Mouse (Mus musculus) ES-CJ7 (cell line): ENCODE measurements at regions not wholly inside any gene's neighbourhood (a gene's known extent, or its start where the extent isn't known, plus 50 kb on each side); places are given as distances from the start of the nearest gene placed in this dataset.
A peak's percentile ranks its signal among the peaks of the same experiment; 100 is the strongest.

Source experiments
- DNase-seq: peaks from one replicate; pipeline ENCODE4 v3.0.0; 2011; ENCODE audit warnings: low read depth, low spot score

DNA sequence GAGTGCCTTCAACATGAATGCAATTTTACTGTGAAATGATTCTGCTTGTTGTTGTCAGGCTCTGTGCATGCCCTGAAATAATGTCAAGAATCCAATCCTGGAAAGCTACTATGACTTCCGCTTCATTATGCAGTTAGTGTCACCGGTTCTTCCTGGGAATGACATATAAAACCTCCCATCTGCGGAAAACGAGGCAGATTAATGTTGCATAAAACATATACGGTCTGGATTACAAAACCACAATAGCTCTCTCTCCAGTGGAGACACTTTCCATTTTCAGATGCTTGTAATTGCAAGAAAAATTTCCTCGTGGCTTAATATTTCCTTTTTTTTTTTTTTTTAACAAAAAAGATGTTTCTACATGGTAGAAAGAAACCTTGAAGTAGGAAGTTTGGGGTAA is 198.2 kb upstream of the Chl1 start:
- DNase-seq = no peak

DNA sequence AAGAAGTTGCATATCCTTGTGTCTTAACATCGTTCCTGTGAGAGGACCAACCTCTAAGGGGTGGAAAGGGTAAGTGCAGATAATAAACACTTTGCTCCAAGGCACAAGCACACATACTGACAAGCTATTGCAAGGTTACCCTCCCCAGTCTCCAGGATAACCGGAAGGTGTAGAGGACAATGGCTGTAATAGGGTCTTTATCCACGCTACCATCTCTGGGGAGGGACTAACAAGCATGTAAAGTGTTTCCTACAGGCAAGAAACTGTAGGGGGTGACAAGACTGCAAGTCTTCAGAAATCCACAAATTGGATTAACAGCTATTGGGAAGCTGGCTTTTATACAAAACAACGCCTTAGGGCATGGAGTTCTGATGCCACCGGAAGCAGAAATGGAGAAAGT is 197.5 kb upstream of the Chl1 start:
- DNase-seq = no peak

DNA sequence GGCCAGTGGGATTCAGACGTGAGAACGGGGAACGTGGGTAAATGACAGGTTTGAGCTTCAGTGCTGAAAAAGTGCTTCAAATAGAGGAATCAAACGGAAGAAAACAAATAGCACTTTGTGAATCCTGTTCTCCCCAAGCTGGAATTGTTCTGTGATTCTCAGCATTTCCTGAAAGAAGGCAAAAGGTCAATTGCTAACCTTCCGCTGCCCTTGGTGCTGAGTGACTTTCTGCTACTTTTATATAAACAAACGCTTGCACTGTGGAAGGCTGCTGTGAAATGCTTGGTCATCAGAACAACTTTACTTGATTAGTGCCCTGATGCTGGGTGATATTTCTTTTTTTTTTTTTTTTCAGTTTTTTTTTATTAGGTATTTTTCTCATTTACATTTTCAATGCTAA is 192.3 kb upstream of the Chl1 start:
- DNase-seq = peak; percentile 12

DNA sequence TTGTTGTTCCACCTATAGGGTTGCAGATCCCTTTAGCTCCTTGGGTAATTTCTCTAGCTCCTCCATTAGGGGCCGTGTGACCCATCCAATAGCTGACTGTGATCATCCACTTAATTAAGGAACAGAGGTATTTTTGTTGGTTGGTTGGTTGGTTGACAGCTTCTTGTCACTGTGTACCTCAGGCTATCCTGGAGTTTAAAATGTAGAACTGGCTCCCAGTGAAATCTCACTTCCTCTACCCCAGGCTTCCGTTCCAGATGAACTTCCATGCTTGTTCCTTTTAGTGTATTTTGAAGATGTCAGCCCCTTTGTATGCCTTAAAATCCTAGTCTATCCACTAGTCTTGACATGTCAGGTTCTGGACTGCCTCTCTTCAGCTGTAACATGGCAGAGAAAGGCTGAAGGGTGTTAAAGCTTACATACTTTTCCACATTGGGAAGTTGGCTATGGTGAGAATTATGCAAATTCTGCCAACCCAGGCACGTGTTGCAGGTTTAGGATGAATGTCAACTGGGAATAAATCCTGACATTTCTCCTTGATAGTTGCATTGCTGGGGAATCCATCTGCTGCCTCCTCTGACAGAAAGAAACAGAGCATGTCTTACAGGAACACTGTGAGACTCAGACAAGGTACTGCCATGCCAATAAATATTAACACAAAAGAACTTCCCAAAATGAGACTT is 191.6 kb upstream of the Chl1 start:
- DNase-seq = no peak

DNA sequence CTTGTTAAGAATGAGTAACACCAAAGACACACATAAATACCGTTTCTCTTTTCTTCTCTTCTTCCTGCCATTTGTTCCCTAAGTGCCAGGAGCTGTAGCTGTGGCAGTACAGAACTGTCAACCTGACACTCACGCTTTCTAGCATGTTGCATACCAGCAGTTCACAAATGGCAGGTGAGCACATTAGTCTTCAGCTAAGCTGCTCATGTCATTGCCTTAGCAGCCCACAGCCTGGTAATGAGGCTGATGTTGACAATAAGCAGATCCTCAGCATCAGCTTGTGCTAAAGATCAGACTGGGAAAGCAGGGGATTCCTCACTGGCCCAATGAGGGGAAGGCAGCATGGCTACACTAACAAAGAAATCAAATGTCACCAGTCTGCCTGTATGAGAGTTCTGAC is 190.4 kb upstream of the Chl1 start:
- no peak for DNase-seq

DNA sequence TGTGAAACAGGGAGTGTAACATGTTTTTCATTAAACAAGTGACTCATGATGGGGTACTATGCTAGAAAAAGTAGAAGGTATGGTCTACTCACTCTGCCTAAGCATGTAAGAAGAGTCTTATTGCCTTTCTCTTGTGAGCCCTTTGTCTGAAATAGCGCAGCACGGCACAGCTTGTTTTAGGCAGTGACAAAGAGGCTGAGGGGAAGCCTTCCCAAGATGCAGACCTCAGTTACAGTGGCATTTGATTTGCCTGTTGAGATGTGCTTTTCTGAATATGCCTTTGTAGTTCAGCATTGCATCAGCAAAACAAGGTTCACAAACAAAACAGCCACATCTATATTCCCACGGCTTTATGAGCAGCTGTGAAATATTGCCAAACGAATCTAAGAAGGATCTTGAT is 189.8 kb upstream of the Chl1 start:
- no peak for DNase-seq

DNA sequence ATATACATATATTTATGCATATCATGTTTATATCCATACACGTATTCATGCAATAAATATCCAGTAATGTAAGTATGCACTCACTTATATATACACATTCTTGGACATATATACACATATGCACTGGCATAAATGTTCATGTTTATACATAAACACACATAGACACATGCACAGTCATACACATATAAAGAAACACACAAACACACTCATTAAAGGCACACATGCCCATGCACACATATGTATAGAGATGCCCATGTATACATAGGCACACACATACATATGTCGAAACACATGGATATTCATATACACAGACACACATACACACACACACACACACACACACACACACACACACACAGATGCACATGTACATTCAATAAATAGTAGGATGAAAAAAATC is 189.3 kb upstream of the Chl1 start:
- no peak for DNase-seq

DNA sequence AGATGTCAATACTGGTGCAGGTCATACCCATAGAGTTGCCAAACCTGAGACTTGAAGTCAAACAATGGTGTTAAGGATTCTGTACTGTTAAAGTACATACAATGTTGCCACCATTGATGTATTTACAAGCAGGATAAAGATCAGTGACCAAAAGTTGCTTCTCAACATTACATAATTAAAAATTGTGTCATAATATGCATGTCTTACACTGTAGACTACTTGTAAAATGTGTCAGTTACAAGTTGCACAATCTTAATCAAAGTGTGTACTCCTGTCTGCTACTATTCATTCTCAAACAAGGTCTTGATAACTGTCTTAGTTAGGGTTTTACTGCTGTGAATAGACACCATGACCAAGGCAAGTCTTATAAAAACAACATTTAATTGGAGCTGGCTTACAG is 187.9 kb upstream of the Chl1 start:
- DNase-seq = no peak

DNA sequence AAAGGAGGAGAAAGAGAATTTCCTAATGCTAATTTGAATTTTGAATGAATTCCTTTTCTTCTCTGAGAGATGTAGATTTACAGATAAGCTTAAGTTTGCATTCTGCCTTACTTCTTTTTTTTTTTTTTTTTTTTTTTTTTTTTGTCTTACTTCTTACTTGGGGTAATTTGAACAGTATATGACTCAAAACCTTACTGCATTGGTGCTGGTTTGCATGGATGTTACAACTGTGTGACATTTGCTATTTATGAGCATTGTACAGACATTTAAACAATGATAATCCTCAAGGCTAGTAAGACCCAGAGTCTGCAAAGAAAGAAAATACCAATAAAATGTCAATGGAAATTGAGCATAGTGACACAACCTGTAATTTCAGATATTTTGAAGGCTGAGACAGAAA is 174.7 kb upstream of the Chl1 start:
- DNase-seq = no peak

DNA sequence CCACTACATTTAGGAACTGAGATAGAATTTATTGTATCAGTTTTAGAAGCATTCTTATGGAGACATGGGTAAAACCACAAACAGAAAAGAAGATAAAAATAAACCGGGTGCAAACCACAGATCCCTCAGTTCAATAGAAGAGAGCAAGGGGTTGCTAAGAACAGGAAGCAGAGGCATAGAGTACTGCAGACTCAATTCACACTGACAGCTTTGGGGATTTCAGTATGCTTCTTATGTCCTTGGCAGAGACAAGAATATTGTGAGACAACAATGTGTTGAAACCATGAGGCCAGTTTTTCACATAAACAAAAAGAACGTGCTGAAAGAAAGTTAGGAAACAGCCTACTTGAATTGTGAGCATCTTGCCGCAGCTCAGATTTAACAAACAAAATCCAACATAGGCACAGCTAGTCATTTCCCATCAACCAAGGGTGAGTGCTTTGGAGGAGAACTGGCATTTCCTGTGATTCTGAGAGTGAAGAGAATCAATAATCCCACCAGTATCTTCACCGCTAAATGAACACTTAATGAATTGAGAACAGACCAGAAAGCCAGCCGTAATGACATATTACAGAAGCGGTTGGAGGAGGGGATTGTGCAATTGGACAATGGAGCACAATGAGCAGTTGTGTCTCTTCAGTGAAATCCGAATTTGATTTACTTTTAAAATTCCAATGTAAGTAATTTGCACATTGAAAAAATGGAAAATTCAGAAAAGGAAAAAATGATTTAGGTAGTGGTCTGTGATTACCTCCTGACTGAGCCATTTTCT is 170.2 kb upstream of the Chl1 start:
- DNase-seq = no peak

DNA sequence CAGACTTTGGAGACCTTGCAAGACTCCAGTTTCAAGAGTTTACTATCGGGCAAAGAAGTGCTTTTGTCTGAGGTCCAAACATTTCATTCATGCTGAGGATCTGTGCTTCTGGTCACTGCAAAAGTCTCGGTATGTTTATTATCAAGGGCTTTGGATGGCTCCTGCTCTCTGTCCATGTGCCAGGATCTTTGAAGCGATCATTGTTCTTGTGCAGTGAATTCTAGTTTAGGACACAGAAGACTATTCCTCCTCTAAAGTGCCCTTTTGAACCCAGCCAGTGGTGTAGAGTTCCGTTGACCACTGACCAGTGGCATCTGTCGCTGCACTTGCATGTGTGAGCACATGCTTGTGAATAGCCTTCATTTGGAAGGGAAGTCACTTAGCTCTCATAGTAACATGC is 166.9 kb upstream of the Chl1 start:
- no peak for DNase-seq

DNA sequence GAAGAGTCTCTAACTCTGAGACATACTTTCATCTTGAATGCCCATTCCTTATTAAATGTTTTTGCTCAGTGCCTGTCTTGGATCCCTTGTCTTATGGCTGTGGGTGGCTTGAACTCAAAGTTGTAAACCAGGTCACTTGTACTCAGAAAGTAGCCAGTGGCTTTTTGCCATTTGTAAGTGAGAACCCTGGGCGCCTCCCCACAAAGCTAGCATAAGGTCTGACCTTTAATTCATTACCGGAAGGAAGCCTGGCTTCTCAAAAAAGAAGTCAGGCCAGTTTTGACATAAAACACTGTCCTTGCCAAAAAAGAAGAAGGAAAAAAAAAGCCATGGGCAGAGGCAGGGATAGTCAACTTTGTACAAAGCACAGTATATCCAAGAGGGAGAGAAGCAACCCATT is 166.0 kb upstream of the Chl1 start:
- DNase-seq = no peak

DNA sequence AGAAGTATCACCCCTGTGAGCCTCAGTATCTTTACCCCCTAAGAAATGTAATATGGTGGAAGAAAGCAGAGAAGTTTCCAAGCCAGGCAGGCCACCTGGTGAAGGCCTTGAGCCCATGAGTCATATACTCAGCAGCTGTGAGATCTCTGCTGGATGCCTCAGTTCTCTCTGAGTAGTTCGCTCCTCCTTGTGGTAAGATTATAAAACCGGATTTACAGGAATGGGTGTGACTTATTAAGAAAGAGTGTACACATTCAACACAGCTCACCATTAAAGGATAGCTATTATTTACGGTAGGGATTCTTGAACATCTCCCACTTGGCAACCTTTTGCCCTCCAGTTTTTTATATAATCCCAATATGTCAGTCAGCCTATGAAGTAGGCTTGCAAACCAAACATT is 165.2 kb upstream of the Chl1 start:
- DNase-seq = no peak

DNA sequence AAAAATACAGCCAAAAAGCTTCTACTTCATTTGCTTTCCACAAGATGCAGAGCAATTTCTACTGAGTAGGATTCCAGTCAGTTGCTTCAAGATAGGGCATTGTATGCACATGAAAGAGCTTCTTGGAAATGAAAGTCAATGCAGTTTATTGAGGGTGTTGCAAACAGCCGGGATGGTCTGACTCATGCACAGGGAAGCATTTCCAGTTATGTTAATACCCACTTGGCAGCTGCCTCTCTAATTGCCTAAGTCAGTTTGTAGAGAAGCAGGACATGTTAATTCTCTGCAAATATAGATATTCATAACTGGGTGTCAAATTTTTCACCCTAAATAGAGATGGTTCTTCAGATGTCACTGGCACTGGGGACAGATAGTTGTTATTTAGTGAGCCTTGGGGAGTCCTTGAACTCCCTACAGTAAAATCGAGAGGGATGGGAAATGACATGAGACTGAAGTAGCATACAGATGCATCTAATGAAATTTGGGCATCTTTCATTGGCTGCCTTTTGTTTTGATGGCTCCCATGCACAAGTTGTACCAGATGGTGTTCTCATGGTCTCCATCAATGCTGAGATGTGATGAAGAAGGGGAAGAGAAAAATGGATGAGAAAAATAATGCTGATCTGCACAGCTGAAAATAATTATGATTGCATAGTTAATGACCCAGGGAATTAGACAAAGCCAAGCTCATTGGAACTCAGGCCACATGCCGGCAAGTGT is 157.8 kb upstream of the Chl1 start:
- DNase-seq = no peak

DNA sequence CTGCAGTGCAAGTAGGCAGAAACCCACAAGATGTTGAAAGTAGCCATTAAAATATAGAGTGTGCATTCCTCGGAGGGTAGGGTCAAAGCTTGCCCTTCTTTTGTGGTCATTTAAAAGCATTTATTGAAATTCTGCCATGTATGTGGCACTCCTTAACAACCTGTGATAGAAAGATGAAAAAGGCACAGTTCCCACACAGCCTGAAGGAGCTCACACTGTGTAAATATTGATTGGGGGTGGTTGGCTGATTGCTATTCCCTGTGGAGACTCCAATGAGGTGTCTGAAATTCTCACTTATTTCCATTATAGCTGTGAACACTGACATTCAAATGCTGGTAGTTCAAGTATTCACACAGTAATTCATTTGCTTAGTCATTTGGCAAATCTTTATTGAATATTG is 157.0 kb upstream of the Chl1 start:
- DNase-seq = no peak

DNA sequence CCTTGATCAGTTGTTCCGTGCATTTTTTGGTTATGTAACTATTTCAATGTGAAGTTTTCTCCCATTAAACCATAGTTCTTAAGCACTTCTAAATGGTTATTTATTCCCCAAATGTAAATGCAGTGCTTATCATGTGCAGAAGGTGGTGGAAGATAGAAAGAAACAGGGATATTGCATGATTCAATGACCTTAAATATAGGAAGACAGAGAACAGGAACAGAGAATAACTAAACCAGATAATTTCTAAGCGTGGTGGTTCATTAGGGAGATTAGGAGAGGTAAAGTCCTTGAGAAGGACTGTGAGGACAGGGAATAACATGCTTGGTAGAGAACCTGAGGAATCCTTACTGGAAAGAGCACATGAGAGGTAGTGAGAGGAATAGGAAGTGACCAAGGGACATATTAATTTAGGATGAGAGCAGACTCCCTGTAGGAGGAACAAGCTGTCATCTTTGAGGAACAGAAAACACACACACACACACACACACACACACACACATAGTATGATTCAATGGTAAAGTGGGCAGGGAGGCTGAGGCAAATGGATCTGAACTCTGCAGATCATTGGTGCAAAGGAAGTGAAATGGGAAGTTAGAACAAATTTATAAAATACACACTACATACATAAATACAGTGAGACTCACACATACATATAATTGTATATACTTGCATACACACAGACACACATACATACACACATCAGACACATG is 143.4 kb upstream of the Chl1 start:
- DNase-seq = no peak

DNA sequence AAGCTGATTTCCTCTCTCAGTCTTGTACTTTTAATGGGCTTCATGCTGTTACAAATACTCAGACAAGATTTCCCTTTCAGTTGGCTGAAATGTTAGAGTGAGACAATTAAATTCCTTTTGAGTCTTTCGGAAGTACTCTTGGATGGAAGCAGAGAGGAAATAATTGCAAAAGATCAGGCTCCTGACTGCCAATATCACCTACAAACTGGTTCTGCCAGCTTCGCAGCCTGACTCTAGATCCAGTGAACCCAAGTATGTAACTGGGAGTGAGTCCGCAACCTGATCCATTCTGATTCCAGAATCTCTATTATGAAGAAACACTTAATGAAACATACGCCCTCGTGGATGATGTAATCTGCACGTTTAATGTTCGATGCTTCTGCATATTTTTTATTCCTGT is 135.4 kb upstream of the Chl1 start:
- no peak for DNase-seq

DNA sequence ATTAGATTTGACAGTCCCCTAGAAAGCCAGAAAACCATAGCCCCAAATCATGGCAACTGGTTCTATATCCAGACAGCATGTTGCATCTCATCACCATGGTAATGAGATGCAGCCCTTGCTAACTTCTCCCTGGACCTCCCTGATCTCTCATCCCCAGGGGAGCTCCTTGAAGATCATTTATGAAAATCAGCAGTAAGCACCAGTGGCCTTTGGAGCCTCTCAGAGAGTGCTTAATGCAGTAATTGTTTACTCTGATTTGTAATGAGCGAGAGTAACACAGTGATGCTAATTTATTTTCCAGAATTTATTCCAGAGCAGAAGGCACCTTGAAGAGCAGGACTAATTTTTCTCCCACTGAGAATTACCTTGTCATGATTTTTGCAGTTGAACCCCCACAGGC is 133.1 kb upstream of the Chl1 start:
- no peak for DNase-seq

DNA sequence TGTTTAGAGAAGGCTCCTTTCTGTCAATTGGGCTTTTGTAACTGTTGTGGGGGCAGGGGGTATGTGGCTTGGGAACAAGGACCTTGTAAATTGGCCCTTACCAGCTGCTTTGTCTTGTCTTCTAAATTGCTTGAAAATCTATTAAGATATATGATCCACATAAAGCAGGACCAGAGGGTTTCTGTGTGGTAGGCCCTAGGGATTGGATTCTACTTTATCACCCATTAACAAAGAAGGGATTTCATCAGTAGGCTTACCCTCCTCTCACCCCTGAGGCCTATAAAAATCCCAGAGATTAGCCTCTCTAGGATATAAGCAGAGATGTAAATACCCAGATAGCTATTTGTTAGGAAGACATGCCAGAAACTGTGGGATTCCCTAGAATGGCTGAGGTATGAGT is 132.3 kb upstream of the Chl1 start:
- DNase-seq = no peak

DNA sequence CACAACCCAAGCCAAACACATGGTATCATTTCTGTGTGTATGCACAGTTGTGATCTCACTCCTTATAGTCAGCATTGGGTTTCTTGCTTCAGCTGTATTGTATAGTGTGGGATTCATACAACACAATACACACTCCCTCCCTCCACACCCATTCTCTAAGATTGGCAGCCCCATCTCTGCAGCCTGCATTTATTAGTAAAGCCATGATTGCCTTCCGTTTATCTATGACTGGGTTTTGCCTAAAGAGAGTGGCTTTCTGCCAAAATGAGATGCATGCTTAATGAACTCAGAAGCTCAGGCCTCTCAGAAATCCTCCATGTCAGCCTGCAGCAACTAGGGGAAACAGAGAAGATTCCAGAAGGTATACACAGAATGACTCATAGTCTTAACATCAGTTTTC is 129.4 kb upstream of the Chl1 start:
- no peak for DNase-seq

DNA sequence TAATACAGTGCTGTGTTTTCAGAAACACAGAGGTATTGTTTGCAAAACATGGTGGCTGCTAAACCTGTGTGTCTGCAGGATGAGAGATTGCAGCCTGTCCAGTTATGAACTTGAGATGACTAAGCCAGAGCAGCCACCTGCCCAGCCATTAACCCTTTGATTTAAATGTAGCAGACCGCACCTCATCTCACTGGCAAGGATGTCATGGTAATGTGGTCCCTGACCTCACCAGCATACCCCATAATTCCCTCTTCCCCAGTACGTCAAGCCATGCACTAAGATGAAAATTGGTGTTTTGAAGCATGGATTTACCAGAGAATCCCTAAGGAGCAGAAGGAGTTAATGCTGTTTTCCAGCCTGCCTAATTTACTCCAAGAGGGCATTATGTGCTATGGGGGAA is 128.5 kb upstream of the Chl1 start:
- DNase-seq = no peak

DNA sequence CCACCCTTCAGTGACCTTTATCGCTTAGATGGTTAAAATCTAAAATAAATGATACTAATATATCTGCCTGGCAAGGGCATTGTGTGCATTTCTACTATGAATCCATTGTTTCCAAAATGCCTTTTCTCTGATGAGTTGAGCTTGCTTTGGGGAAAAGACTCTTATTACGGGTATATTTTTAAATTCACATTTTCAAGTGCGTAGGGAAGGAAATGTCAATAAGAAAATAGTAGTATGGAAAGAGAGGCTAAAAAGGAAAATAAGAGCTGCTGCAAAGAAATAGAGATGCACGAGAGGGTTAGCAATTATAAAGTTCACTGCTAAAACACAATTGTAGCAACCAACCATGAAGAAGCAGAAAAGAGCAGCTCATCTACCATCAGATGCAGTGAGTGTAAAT is 123.8 kb upstream of the Chl1 start:
- DNase-seq = no peak
